Mouse (Mus musculus) heart, adult 2 months (tissue): Measurements from ENCODE around the gene Prkag3.

ENCODE experiments used
- CTCF ChIP-seq: fragments of 200-600 bp; IDR thresholded peaks from 2 replicates; pipeline ENCODE4 v1.8.1; 2022; ENCODE audit warnings: antibody characterized with exemption, mild to moderate bottlenecking, moderate library complexity
- EP300 ChIP-seq: fragments of 200-500 bp; IDR thresholded peaks from 2 replicates; pipeline ENCODE4 v1.6.1; 2011; ENCODE audit warnings: low read depth, low read length, control low read depth; ENCODE audit not compliant: insufficient read depth
- POLR2A ChIP-seq: fragments of 200-500 bp; IDR thresholded peaks from 2 replicates; pipeline ENCODE4 v1.6.1; 2011; ENCODE audit warnings: mild to moderate bottlenecking, low read depth, low read length, control low read depth; ENCODE audit not compliant: insufficient read depth

DNA sequence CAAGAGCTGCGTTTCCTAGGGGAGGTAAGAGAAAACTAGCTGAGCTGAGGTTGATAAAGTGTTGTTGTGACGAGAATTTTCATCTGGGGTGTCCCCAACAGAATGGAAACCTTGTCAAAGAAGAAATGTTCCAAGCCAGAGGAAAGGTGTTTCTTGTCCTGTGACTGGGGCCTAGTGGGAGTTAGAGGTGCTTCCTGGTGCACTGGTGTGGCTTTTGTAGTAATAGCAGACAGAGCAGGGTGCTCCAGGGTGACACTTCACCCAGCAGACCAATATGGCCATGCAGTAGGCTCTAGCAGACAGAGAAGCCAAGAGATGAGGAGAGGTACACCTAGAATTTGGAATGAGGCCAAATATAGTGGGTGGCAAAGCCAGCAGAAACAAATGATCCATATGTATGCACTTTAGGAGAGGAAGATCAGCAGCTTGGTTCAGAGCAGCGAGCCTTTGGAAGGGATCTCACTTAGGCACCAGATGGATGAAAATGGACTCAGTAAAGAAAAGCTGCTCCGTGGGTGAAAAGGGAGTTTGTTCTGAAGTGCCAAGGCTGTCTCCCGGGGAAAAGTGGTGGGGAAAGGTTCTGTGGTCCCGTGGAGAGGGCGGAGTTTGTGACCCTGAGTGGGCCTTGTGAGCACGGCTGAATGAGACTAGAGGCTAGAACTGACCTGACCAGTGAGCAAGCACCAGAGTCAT, 55.0 kb downstream of the Prkag3 start:
- no peak for TF ChIP-seq CTCF
- TF ChIP-seq POLR2A: no peak
- no peak for TF ChIP-seq EP300
